Mouse (Mus musculus) cerebellum, adult 2 months (tissue): ENCODE measurements around the gene Hist1h2bk. TPM values are rescaled to one million over a fixed set of nuclear protein-coding genes. Genes with fewer than 3 reads are reported as not detected.

Source experiments
- DNase-seq, 2 experiments: peaks; one replicate each; pipeline ENCODE4 v3.0.0; 2021
- H3K27ac ChIP-seq: fragments of 200-500 bp; 2 replicates; pipeline ENCODE4 v1.5.1; 2012; ENCODE audit warnings: low read length, control low read depth, inconsistent platforms; ENCODE audit not compliant: insufficient read depth
- H3K27me3 ChIP-seq: fragments of 200-500 bp; 2 replicates; pipeline ENCODE4 v1.6.1; 2012; ENCODE audit warnings: inconsistent platforms, mild to moderate bottlenecking, low read length, moderate library complexity; ENCODE audit not compliant: control insufficient read depth, insufficient read depth
- H3K4me1 ChIP-seq: fragments of 200-500 bp; 2 replicates; pipeline ENCODE4 v1.6.1; 2011; ENCODE audit warnings: low read length; ENCODE audit not compliant: control insufficient read depth, insufficient read depth
- H3K4me3 ChIP-seq: fragments of 200-500 bp; replicated peaks from 2 replicates; pipeline ENCODE3; 2011; ENCODE audit warnings: mild to moderate bottlenecking, low read depth, low read length, control low read depth; ENCODE audit not compliant: insufficient read depth
- CTCF ChIP-seq: fragments of 200-500 bp; IDR thresholded peaks from 2 replicates; pipeline ENCODE4 v1.5.1; 2011; ENCODE audit warnings: low read depth, mild to moderate bottlenecking, control low read depth, low read length, moderate library complexity, borderline replicate concordance; ENCODE audit not compliant: insufficient read depth
- POLR2A ChIP-seq: fragments of 200-500 bp; IDR thresholded peaks from 2 replicates; pipeline ENCODE4 v1.6.1; 2011; ENCODE audit warnings: low read length, control low read depth, borderline replicate concordance; ENCODE audit not compliant: insufficient read depth
- WGBS: fragments of 180-500 bp; shearing (Covaris S2); methylation state at CpG from one replicate; pipeline ENCODE4 v1.1.7; 2018; 5-methylcytosine and 5-hydroxymethylcytosine counted together
- polyA plus RNA-seq: library from polyadenylated mRNA; depleted of rRNA; stranded (reverse); fragments of >200 nt; gene quantifications from 2 replicates; pipeline ENCODE4 v1.2.3, GENCODE M21; 2012

The Hist1h2bk gene
- polyA plus RNA-seq, 1 experiment = 0.34 TPM

GRCm38 (mm10) chr13:22044432-22045155, 8.9 kb downstream of the Hist1h2bk start:
- Histone ChIP-seq H3K27ac (no peak overlapping the region), H3K27me3 (no peaks in the 10 kb centered on the region), H3K4me3 (no peak overlapping the region), H3K4me1 (no peaks in the 10 kb centered on the region; the same call in none of the 2 replicates)
- 83% methylated on average over 6 of the region's 6 CpGs for WGBS
- DNase-seq = no peak
- TF ChIP-seq CTCF (no peak), POLR2A (no peak)

- Histone ChIP-seq H3K27ac (no peak overlapping the region), H3K27me3 (no peaks in the 10 kb centered on the region), H3K4me1 (no peaks in the 10 kb centered on the region; the same call in none of the 2 replicates), H3K4me3 (no peak overlapping the region)
- DNase-seq = no peak
- 67% methylated on average over 2 of the region's 2 CpGs for WGBS
- TF ChIP-seq POLR2A (no peak), CTCF (no peak)
These were observed 9.6 kb downstream of the Hist1h2bk start for GRCm38 (mm10) chr13:22045311-22045710.

- 96% methylated on average over 2 of the region's 2 CpGs for WGBS
- no peak for TF ChIP-seq CTCF
- no peak for TF ChIP-seq POLR2A
- Histone ChIP-seq H3K4me3 (no peak overlapping the region), H3K27ac (no peak overlapping the region), H3K27me3 (no peaks in the 10 kb centered on the region), H3K4me1 (no peaks in the 10 kb centered on the region; the same call in 1 of the 2 replicates)
- no peak for DNase-seq
These were observed 13.4 kb downstream of the Hist1h2bk start for GRCm38 (mm10) chr13:22049041-22049440.

GRCm38 (mm10) chr13:22049737-22050440, 14.2 kb downstream of the Hist1h2bk start:
- WGBS = 6% methylated on average over 14 of the region's 14 CpGs

GRCm38 (mm10) chr13:22050591-22051522, 15.2 kb downstream of the Hist1h2bk start:
- peak; percentile 66 to 71 for DNase-seq
- H3K27me3 ChIP-seq = no peaks in the 10 kb centered on the region
- no peaks in the 10 kb centered on the region; the same call in 1 of the 2 replicates for H3K4me1 ChIP-seq
- H3K27ac ChIP-seq = no peak overlapping the region
- peak overlapping the region; percentile 81 for H3K4me3 ChIP-seq
- under 1% methylated on average over 52 of the region's 52 CpGs for WGBS
- TF ChIP-seq CTCF (peak; percentile 44; the same call in 1 of the 2 replicates), POLR2A (no peak)

More at GRCm38 (mm10) chr13:22049737-22050440, 14.2 kb downstream of the Hist1h2bk start:
- DNase-seq = no peak
- Histone ChIP-seq H3K27ac (no peak overlapping the region), H3K4me1 (no peaks in the 10 kb centered on the region; the same call in 1 of the 2 replicates), H3K4me3 (peak overlapping the region; percentile 25), H3K27me3 (no peaks in the 10 kb centered on the region)
- TF ChIP-seq CTCF (no peak), POLR2A (no peak)

DNA sequence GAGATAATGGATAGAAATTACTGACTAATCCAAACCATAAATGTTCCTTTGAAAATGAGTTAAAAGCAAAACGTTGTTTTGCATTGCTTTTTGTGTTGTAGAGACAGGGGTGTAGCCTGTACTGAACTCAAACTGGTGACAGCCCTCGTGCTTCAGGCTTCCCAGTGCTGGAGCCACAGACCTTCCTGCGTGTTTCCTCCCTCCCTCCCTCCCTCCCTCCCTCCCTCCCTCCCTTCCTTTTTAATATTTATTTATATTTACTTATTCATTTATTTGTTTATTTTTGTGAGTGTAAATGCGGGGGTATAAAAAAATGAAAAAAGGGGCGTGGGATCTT, 15.8 kb downstream of the Hist1h2bk start:
- Histone ChIP-seq H3K4me3 (peak overlapping the region; percentile 81), H3K27me3 (no peaks in the 10 kb centered on the region), H3K4me1 (no peaks in the 10 kb centered on the region; the same call in 1 of the 2 replicates), H3K27ac (no peak overlapping the region)
- WGBS = 13% methylated on average over 5 of the region's 5 CpGs
- no peak for DNase-seq
- TF ChIP-seq CTCF = no peak
- TF ChIP-seq POLR2A = no peak

DNA sequence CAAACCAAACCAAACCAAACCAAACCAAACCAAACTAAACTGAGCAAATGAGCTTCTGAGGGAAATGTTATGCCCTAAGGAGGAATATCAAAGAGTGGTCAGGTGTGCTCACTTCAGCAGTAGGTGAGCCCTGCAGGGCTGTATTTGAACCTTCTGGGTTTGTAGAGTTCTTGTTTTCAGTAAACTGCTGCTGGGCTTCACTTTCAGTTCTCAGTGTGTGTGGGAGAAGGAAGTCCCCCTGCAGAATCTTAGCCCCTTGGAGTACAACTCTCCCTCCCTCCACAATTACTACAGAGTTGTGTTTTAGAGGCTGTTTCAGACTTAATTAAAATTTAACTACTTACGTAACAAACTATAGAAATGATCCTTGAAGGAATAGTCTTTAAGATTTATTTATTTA, 18.1 kb downstream of the Hist1h2bk start:
- no peak overlapping the region for H3K4me3 ChIP-seq
- no peaks in the 10 kb centered on the region; the same call in 1 of the 2 replicates for H3K4me1 ChIP-seq
- no peaks in the 10 kb centered on the region for H3K27me3 ChIP-seq
- 95% methylated on average over 1 of the region's 1 CpGs for WGBS
- no peak for DNase-seq
- no peak overlapping the region for H3K27ac ChIP-seq
- TF ChIP-seq POLR2A (no peak), CTCF (no peak)
